Mouse (Mus musculus) cerebellum, adult 9-11 months (tissue): ENCODE measurements around the gene Sec61a2.
A peak's percentile ranks its signal among the peaks of the same experiment; 100 is the strongest.

Experiments used
- DNase-seq: peaks from one replicate; pipeline ENCODE4 v3.0.0; 2022

Sec61a2 gene

GRCm38 (mm10) chr2:5877446-5877845, 17.8 kb downstream of the Sec61a2 start:
- DNase-seq = no peak

- DNase-seq = no peak
These were observed 25.5 kb downstream of the Sec61a2 start for GRCm38 (mm10) chr2:5869746-5870145.

- DNase-seq = no peak
These were observed 27.6 kb downstream of the Sec61a2 start for GRCm38 (mm10) chr2:5867681-5868080.

GRCm38 (mm10) chr2:5862834-5863233, 32.4 kb downstream of the Sec61a2 start, which contains the start of gene Gm13199:
Gene Gm13199 (minus strand): TSS chr2:5862934.
- DNase-seq = no peak

- DNase-seq = no peak
These were observed 43.4 kb downstream of the Sec61a2 start for GRCm38 (mm10) chr2:5851866-5852265.

- no peak for DNase-seq
These were observed 44.1 kb downstream of the Sec61a2 start for GRCm38 (mm10) chr2:5851116-5851515.

GRCm38 (mm10) chr2:5845826-5846225, 49.4 kb downstream of the Sec61a2 start:
- no peak for DNase-seq

- peak; percentile 92 for DNase-seq
These were observed 50.2 kb downstream of the Sec61a2 start, which contains the start of the genes Nudt5 and Cdc123 for GRCm38 (mm10) chr2:5844873-5845631. Gene Nudt5 (plus strand): TSS chr2:5845019. Gene Cdc123 (minus strand): TSS chr2:5845164.

- DNase-seq = no peak
These were observed 50.9 kb downstream of the Sec61a2 start for GRCm38 (mm10) chr2:5844181-5844872.

GRCm38 (mm10) chr2:5840815-5841214, 54.4 kb downstream of the Sec61a2 start:
- DNase-seq = no peak

- DNase-seq = no peak
These were observed 69.8 kb downstream of the Sec61a2 start for GRCm38 (mm10) chr2:5825265-5825913.

GRCm38 (mm10) chr2:5824685-5825084, 70.5 kb downstream of the Sec61a2 start:
- no peak for DNase-seq

GRCm38 (mm10) chr2:5824213-5824612, 71.0 kb downstream of the Sec61a2 start:
- no peak for DNase-seq

GRCm38 (mm10) chr2:5822449-5822848, 72.8 kb downstream of the Sec61a2 start:
- no peak for DNase-seq

GRCm38 (mm10) chr2:5821264-5821663, 74.0 kb downstream of the Sec61a2 start:
- DNase-seq = no peak
